Comparison of ENCODE assay signal across 7 mouse cellular contexts in the genomic region with DNA sequence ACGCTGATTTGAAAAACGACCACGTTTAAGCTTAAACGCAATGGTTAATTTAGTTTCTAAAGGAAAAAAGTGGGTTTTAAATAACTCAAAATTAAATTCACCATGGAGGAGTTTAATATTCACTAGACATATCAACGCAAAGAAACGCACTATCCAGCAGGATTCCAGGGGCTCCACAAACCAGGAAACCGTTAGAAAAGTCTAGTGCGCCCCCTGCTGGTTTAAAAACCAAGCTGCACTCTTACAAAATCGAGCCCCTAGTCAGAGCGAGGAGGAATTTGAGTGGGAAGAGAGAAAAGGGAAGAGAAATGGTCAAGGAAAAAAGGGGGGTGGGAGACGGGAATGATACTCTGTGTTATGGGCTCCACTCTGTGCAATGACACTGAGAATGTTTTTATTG. TPM values are rescaled to one million over a fixed set of nuclear protein-coding genes. Genes with fewer than 3 reads are reported as not detected.
DNase-seq lines count a peak whose midpoint lies in the region; ATAC-seq and TF ChIP-seq lines count a peak whose summit lies in the region.

No protein-coding gene starts in this region.

- DNase-seq in lung, adult 2 months, result no peak
- no peak for DNase-seq in lung, adult 18-20 months
- peak; percentile 80 for DNase-seq in R1 (ENCODE audit: low read depth, low spot score)

- H3K4me1 ChIP-seq in lung, adult 2 months (ENCODE audit: control insufficient read depth, insufficient read depth, low read length), result peaks cover 6% of the 10 kb centered on the region
- peaks cover 20% of the 10 kb centered on the region for H3K4me1 ChIP-seq in embryonic facial prominence, embryonic 13.5 days
- H3K4me1 ChIP-seq in hindbrain, embryonic 12.5 days, result peaks cover 9% of the 10 kb centered on the region
- peaks cover 4% of the 10 kb centered on the region for H3K4me1 ChIP-seq in liver, embryonic 16.5 days (ENCODE audit: control insufficient read depth, low read depth, low read length)
- H3K4me1 ChIP-seq in neural tube, embryonic 14.5 days (ENCODE audit: control insufficient read depth, insufficient read depth, low read length), result no peaks in the 10 kb centered on the region

- no peak for ATAC-seq in embryonic facial prominence, embryonic 13.5 days (ENCODE audit: insufficient number of reproducible peaks, insufficient read depth, low FRiP score, low TSS enrichment, low read depth)
- ATAC-seq in hindbrain, embryonic 12.5 days (ENCODE audit: low FRiP score), result no peak
- ATAC-seq in liver, embryonic 16.5 days (ENCODE audit: low read depth), result no peak
- ATAC-seq in neural tube, embryonic 14.5 days (ENCODE audit: low read depth), result peak; percentile 50; the same call in 1 of the 2 replicates

- TF ChIP-seq POLR2A in lung, adult 2 months (IDR thresholded peaks at IDR 0.05; ENCODE audit: borderline replicate concordance, extremely low read depth, low read depth, low read length), result no peak

- peaks cover 27% of the 10 kb centered on the region for H3K36me3 ChIP-seq in embryonic facial prominence, embryonic 13.5 days
- peaks cover 7% of the 10 kb centered on the region for H3K36me3 ChIP-seq in hindbrain, embryonic 12.5 days
- peaks cover 12% of the 10 kb centered on the region for H3K36me3 ChIP-seq in liver, embryonic 16.5 days (ENCODE audit: control insufficient read depth, insufficient read depth)
- H3K36me3 ChIP-seq in neural tube, embryonic 14.5 days (ENCODE audit: control insufficient read depth, insufficient read depth, low read length), result no peaks in the 10 kb centered on the region

- no peaks in the 10 kb centered on the region for H3K9me3 ChIP-seq in embryonic facial prominence, embryonic 13.5 days
- no peaks in the 10 kb centered on the region for H3K9me3 ChIP-seq in hindbrain, embryonic 12.5 days (replicated peaks)
- H3K9me3 ChIP-seq in liver, embryonic 16.5 days (replicated peaks; ENCODE audit: control insufficient read depth, low read length), result no peaks in the 10 kb centered on the region
- H3K9me3 ChIP-seq in neural tube, embryonic 14.5 days (ENCODE audit: control insufficient read depth, low read length), result no peaks in the 10 kb centered on the region

- peak; percentile 32; the same call in 1 of the 2 replicates for TF ChIP-seq CTCF in lung, adult 2 months (IDR thresholded peaks at IDR 0.05; ENCODE audit: insufficient read depth, low read length)

- no peaks in the 10 kb centered on the region for H3K27me3 ChIP-seq in embryonic facial prominence, embryonic 13.5 days
- no peaks in the 10 kb centered on the region for H3K27me3 ChIP-seq in hindbrain, embryonic 12.5 days
- H3K27me3 ChIP-seq in liver, embryonic 16.5 days (ENCODE audit: control insufficient read depth, insufficient read depth, low read depth, low read length), result no peaks in the 10 kb centered on the region
- no peaks in the 10 kb centered on the region for H3K27me3 ChIP-seq in neural tube, embryonic 14.5 days (ENCODE audit: control insufficient read depth, insufficient read depth, low read length)

- no peak overlapping the region for H3K9ac ChIP-seq in embryonic facial prominence, embryonic 13.5 days
- no peak overlapping the region for H3K9ac ChIP-seq in hindbrain, embryonic 12.5 days
- H3K9ac ChIP-seq in liver, embryonic 16.5 days (ENCODE audit: low read depth, low read length), result no peak overlapping the region
- H3K9ac ChIP-seq in neural tube, embryonic 14.5 days (replicated peaks; ENCODE audit: low read depth, low read length), result no peak overlapping the region

- H3K4me3 ChIP-seq in lung, adult 2 months (replicated peaks; ENCODE audit: extremely low read depth, low read depth, low read length), result no peak overlapping the region
- H3K4me3 ChIP-seq in embryonic facial prominence, embryonic 13.5 days, result no peak overlapping the region
- no peak overlapping the region for H3K4me3 ChIP-seq in hindbrain, embryonic 12.5 days
- no peak overlapping the region for H3K4me3 ChIP-seq in liver, embryonic 16.5 days (ENCODE audit: low read depth, low read length)
- H3K4me3 ChIP-seq in neural tube, embryonic 14.5 days (ENCODE audit: low read depth, low read length), result no peak overlapping the region

- H3K4me2 ChIP-seq in embryonic facial prominence, embryonic 13.5 days, result peak overlapping the region; percentile 16; the same call in 1 of the 2 replicates
- H3K4me2 ChIP-seq in hindbrain, embryonic 12.5 days (replicated peaks), result peak overlapping the region; percentile 26; the same call in 1 of the 2 replicates
- H3K4me2 ChIP-seq in liver, embryonic 16.5 days (ENCODE audit: low read depth, low read length), result peak overlapping the region; percentile 36
- H3K4me2 ChIP-seq in neural tube, embryonic 14.5 days (ENCODE audit: low read depth, low read length), result peak overlapping the region; percentile 23; the same call in 1 of the 2 replicates

- WGBS in lung, adult 2 months, result 20% methylated on average over 11 of the region's 11 CpGs
- 23% methylated on average over 11 of the region's 11 CpGs for WGBS in embryonic facial prominence, embryonic 13.5 days
- WGBS in hindbrain, embryonic 12.5 days, result 20% methylated on average over 11 of the region's 11 CpGs
- WGBS in liver, embryonic 16.5 days (ENCODE audit: insufficient replicate concordance), result 24% methylated on average over 11 of the region's 11 CpGs
- WGBS in neural tube, embryonic 14.5 days, result 23% methylated on average over 11 of the region's 11 CpGs

- no peak overlapping the region for H3K27ac ChIP-seq in embryonic facial prominence, embryonic 13.5 days
- H3K27ac ChIP-seq in hindbrain, embryonic 12.5 days, result no peak overlapping the region
- no peak overlapping the region for H3K27ac ChIP-seq in liver, embryonic 16.5 days (ENCODE audit: low read length)
- no peak overlapping the region for H3K27ac ChIP-seq in neural tube, embryonic 14.5 days (ENCODE audit: low read depth, low read length)

RNA-seq across cellular contexts. Expression of gene Marc1, which starts 14.0 kb away (rescaled TPM):
- 1.2 and 1.6 TPM in 2 replicates for polyA plus RNA-seq in lung, adult 2 months (2012; rRNA removed)
- 0.36 TPM in 1 of 2 replicates, not detected in the other for polyA plus RNA-seq in embryonic facial prominence, embryonic 13.5 days (2015; fragmentation: Nextera tagmentation; extraction: Ambion mirVana)
- polyA plus RNA-seq in hindbrain, embryonic 12.5 days (2016; fragmentation: Nextera tagmentation; extraction: Ambion mirVana), result not detected in 2 replicates
- polyA plus RNA-seq in liver, embryonic 16.5 days (2015; fragmentation: Nextera tagmentation; extraction: Ambion mirVana), result 42.6 and 42.9 TPM in 2 replicates
- 0.21 TPM in 1 of 2 replicates, not detected in the other for polyA plus RNA-seq in neural tube, embryonic 14.5 days (2014; fragmentation: Nextera tagmentation; extraction: Ambion mirVana)

RNA-seq across cellular contexts. Expression of gene Marc2, which starts 21.2 kb away (rescaled TPM):
- polyA plus RNA-seq in lung, adult 2 months (2012; rRNA removed), result 73.3 and 79.9 TPM in 2 replicates
- polyA plus RNA-seq in embryonic facial prominence, embryonic 13.5 days (2015; fragmentation: Nextera tagmentation; extraction: Ambion mirVana), result 164 and 216 TPM in 2 replicates
- 105 and 121 TPM in 2 replicates for polyA plus RNA-seq in hindbrain, embryonic 12.5 days (2016; fragmentation: Nextera tagmentation; extraction: Ambion mirVana)
- 222 and 226 TPM in 2 replicates for polyA plus RNA-seq in liver, embryonic 16.5 days (2015; fragmentation: Nextera tagmentation; extraction: Ambion mirVana)
- 108 and 125 TPM in 2 replicates for polyA plus RNA-seq in neural tube, embryonic 14.5 days (2014; fragmentation: Nextera tagmentation; extraction: Ambion mirVana)

RNA-seq across cellular contexts. Expression of gene C130074G19Rik, which starts 57.9 kb away (rescaled TPM):
- polyA plus RNA-seq in lung, adult 2 months (2012; rRNA removed), result 23.9 and 31.7 TPM in 2 replicates
- polyA plus RNA-seq in embryonic facial prominence, embryonic 13.5 days (2015; fragmentation: Nextera tagmentation; extraction: Ambion mirVana), result 1.4 and 1.6 TPM in 2 replicates
- 1.0 TPM in 2 replicates for polyA plus RNA-seq in hindbrain, embryonic 12.5 days (2016; fragmentation: Nextera tagmentation; extraction: Ambion mirVana)
- 1.9 and 2.0 TPM in 2 replicates for polyA plus RNA-seq in liver, embryonic 16.5 days (2015; fragmentation: Nextera tagmentation; extraction: Ambion mirVana)
- polyA plus RNA-seq in neural tube, embryonic 14.5 days (2014; fragmentation: Nextera tagmentation; extraction: Ambion mirVana), result 0.48 and 1.6 TPM in 2 replicates

Comparison
In these comparisons a context has a peak if more than half of its experiments do, and no peak if none do; other contexts are left out.
1. RNA of gene Marc1, which starts 14.0 kb away (polyA plus RNA-seq): 42.6 to 42.9 TPM in liver, embryonic 16.5 days; 1.2 to 1.6 TPM in lung, adult 2 months, 0.21 TPM in neural tube, embryonic 14.5 days, not detected in hindbrain, embryonic 12.5 days and 0.36 TPM in embryonic facial prominence, embryonic 13.5 days; every median in the first group is over 10 times any median in the second.
2. Peak in every context shown above with its lines, with median percentiles within 50 percentile points of each other: H3K4me2 ChIP-seq.